Mouse (Mus musculus) cerebral cortex, adult 2 months (tissue): ENCODE data around the gene Ssh1.

Experiments used
- WGBS: fragments of 180-500 bp; shearing (Covaris S2); methylation state at CpG from one replicate; pipeline ENCODE4 v1.1.7; 2018; 5-methylcytosine and 5-hydroxymethylcytosine counted together

Ssh1 gene

GRCm38 (mm10) chr5:113993031-113993486 is 635 bp downstream of the Ssh1 start:
- under 1% methylated on average over 22 of the region's 22 CpGs for WGBS

- 18% methylated on average over 12 of the region's 12 CpGs for WGBS
Measured at GRCm38 (mm10) chr5:113992339-113992831, 1.3 kb downstream of the Ssh1 start.

GRCm38 (mm10) chr5:113991141-113991540 is 2.6 kb downstream of the Ssh1 start:
- WGBS: 66% methylated on average over 7 of the region's 7 CpGs

GRCm38 (mm10) chr5:113990593-113990992 is 3.1 kb downstream of the Ssh1 start:
- WGBS: 91% methylated on average over 5 of the region's 5 CpGs

- WGBS: 71% methylated on average over 20 of the region's 20 CpGs
Measured at GRCm38 (mm10) chr5:113989437-113990024, 4.2 kb downstream of the Ssh1 start.

GRCm38 (mm10) chr5:113986182-113986961 is 7.3 kb downstream of the Ssh1 start:
- WGBS: 47% methylated on average over 9 of the region's 9 CpGs

- WGBS: 85% methylated on average over 2 of the region's 2 CpGs
Measured at GRCm38 (mm10) chr5:113985737-113986136, 8.0 kb downstream of the Ssh1 start.

- 89% methylated on average over 13 of the region's 13 CpGs for WGBS
Measured at GRCm38 (mm10) chr5:113984025-113984740, 9.5 kb downstream of the Ssh1 start.

- 61% methylated on average over 6 of the region's 6 CpGs for WGBS
Measured at GRCm38 (mm10) chr5:113983541-113983940, 10.2 kb downstream of the Ssh1 start.

- WGBS: 76% methylated on average over 8 of the region's 8 CpGs
Measured at GRCm38 (mm10) chr5:113981843-113982242, 11.9 kb downstream of the Ssh1 start.

GRCm38 (mm10) chr5:113981171-113981570 is 12.5 kb downstream of the Ssh1 start:
- 78% methylated on average over 6 of the region's 6 CpGs for WGBS

GRCm38 (mm10) chr5:113980511-113980910 is 13.2 kb downstream of the Ssh1 start:
- WGBS: 83% methylated on average over 1 of the region's 1 CpGs

GRCm38 (mm10) chr5:113977309-113977708 is 16.4 kb downstream of the Ssh1 start:
- 59% methylated on average over 8 of the region's 8 CpGs for WGBS

- WGBS: 94% methylated on average over 8 of the region's 8 CpGs
Measured at GRCm38 (mm10) chr5:113976597-113976996, 17.1 kb downstream of the Ssh1 start.

GRCm38 (mm10) chr5:113975538-113976215 is 18.0 kb downstream of the Ssh1 start:
- 55% methylated on average over 9 of the region's 9 CpGs for WGBS

GRCm38 (mm10) chr5:113974576-113974975 is 19.1 kb downstream of the Ssh1 start:
- 76% methylated on average over 15 of the region's 15 CpGs for WGBS

- WGBS: 81% methylated on average over 8 of the region's 8 CpGs
Measured at GRCm38 (mm10) chr5:113973790-113974189, 19.9 kb downstream of the Ssh1 start.

GRCm38 (mm10) chr5:113972589-113973515 is 20.8 kb downstream of the Ssh1 start:
- 48% methylated on average over 18 of the region's 18 CpGs for WGBS

- WGBS: 90% methylated on average over 10 of the region's 10 CpGs
Measured at GRCm38 (mm10) chr5:113971434-113971960, 22.2 kb downstream of the Ssh1 start.

GRCm38 (mm10) chr5:113968371-113968770 is 25.3 kb downstream of the Ssh1 start:
- WGBS: 63% methylated on average over 11 of the region's 11 CpGs
